Mouse (Mus musculus): Measurements from ENCODE around the gene Knstrn. TPM values are rescaled to one million over a fixed set of nuclear protein-coding genes. Genes with fewer than 3 reads are reported as not detected.

Knstrn gene
- total RNA-seq, 2 experiments from 2014 or later, result 1.2 to 1.6 TPM

DNA sequence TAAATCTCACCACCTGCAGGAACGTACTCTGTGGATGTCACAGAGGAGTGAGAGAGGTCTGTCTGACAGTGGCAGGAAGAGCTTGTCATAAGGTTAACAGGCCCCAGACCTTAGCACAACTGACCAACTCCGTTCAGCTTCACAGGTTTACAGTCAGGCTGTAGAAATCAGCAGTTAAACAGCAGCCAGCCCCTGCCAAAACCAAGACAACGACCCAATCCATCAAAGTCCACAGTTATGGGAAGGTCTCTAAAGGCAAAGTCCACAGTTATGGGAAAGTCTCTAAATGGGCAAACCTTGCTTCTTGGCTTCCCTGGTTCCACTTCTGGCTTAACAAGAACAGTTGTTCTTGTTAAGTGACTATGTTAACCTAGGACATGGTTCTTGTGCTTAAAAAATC lies 30.6 kb downstream of the Knstrn start:
- DNase-seq (ENCODE audit: low spot score in 2 of 2), result no peak
- intact Hi-C loops (cut with DNase I), result no loop called here

DNA sequence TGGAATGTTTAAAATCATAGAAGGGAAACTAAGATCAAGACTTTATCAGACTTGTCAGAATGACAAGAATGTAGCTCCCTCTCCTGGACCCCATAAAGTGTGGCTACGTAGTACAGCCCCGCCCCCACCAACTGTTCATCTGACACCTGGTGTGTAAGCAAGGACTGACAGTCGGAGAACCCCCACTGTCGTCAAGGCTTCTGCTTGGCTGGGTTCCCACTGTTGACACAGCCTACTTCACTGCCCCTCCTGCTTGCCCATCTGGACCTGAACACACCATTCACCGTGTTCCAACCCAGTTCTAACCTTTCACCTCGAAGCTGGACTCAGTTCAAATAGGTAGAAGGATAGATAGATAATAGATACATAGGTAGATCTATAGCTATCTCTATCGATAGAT lies 32.4 kb downstream of the Knstrn start:
- intact Hi-C loops (cut with DNase I), result no loop called here
- no peak for DNase-seq (ENCODE audit: low spot score in 2 of 2)

- intact Hi-C loops (cut with DNase I), result no loop called here
- DNase-seq (ENCODE audit: low spot score in 2 of 2), result no peak
Observed at GRCm38 (mm10) chr2:118851756-118852155, 38.0 kb downstream of the Knstrn start.

DNA sequence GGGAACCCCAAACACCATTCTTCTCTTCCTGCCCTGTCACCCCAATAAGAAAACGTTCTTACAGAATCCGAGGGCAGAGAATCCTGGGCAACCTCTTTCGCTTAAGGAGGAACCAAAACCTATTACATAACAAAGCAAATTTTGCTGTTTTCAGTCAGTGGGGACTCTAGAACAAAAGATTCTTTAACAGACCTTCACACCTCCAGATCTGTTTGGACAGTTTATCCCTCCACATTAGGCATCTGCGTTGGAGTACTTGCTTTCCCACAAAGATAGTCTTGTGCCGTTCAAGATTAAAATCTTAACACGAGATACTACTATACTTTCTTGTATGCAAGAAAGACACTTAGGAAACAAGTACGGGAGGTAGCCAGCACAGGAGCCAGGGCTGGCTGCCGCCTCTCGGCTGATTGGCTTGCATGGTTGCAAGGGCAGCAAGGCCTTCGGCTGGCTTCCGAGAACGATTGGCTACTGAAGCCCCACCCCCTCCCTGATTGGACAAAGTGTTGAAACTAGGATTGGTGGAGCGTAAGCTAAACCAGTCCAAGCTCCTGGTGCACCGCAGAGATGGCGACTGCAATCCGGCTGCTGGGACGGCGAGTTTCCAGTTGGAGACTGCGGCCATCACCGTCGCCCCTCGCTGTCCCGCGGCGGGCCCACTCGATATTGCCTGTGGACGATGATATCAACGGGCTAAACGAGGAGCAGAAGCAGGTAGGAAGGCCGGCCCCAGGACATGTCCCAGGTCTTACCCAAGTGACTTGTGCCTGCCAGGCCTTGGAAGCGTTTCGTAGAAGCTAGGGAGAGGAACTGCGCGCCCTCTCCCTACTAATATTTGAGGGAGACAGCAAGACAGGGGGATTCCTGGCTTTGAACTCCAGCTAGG lies 47.9 kb downstream of the Knstrn start, which contains the start of gene Ivd:
Ivd (plus strand) TSS at position 501 of the 886 bp plus-strand sequence.
- intact Hi-C loops (cut with DNase I), result loop anchor here (5.0 kb wide), 2 partner anchors 49 to 94 kb away; partner anchors contain the start of gene Knstrn
- DNase-seq (ENCODE audit: low spot score in 2 of 2), result peak; percentile 88 to 89

GRCm38 (mm10) chr2:118862340-118862675 lies 48.5 kb downstream of the Knstrn start:
- DNase-seq (ENCODE audit: low spot score in 2 of 2), result no peak
- intact Hi-C loops (cut with DNase I), result loop anchor here (5.0 kb wide), 2 partner anchors 50 to 95 kb away; partner anchors contain the start of gene Knstrn

GRCm38 (mm10) chr2:118870601-118871000 lies 56.8 kb downstream of the Knstrn start:
- intact Hi-C loops (cut with DNase I), result loop anchor here (10.0 kb wide), 1 partner anchor 386 kb away; no protein-coding TSS in a partner anchor
- DNase-seq (ENCODE audit: low spot score in 2 of 2), result no peak

DNA sequence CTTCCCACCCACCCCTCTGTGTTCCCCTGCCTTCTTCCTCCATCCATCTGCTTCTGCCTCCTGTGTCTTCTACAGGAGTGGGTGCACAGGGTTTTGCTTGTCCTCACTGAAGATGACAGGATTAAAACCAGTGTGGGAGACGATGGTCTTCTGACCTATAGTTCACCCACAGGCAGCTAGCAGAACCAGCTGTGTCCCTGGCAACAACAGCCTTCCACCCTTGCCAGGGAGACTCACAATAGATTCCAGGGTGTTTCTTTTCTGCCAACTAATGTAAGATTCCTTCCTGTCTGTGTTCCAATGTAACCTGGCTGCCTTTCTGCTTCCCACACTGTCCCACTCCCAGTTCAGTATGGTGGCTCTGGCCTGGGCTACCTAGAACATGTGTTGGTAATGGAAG lies 57.2 kb downstream of the Knstrn start:
- DNase-seq (ENCODE audit: low spot score in 2 of 2), result no peak
- intact Hi-C loops (cut with DNase I), result loop anchor here (10.0 kb wide), 1 partner anchor 386 kb away; no protein-coding TSS in a partner anchor

DNA sequence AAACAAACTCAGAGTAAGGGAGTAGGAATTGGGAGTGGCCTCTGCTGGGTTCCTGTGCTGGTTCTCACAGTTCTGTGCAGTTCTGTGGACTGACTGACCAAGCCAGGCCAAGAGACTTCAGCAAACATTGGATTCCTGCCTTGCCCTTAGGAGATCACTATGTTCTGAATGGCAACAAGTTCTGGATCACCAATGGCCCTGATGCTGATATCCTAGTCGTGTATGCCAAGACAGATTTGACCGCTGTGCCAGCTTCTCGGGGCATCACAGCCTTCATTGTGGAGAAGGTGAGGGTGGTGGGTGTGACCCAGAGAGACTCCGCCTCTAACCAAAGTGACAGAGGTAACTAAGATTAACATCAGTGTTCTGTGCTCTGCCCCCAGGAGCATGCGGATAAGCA lies 59.2 kb downstream of the Knstrn start:
- intact Hi-C loops (cut with DNase I), result loop anchor here (10.0 kb wide), 1 partner anchor 388 kb away; no protein-coding TSS in a partner anchor
- DNase-seq (ENCODE audit: low spot score in 2 of 2), result no peak

GRCm38 (mm10) chr2:118873890-118874430 lies 60.2 kb downstream of the Knstrn start:
- no peak for DNase-seq (ENCODE audit: low spot score in 2 of 2)
- intact Hi-C loops (cut with DNase I), result loop anchor here (10.0 kb wide), 1 partner anchor 389 kb away; no protein-coding TSS in a partner anchor

- intact Hi-C loops (cut with DNase I), result loop anchor here (10.0 kb wide), 1 partner anchor 391 kb away; no protein-coding TSS in a partner anchor
- DNase-seq (ENCODE audit: low spot score in 2 of 2), result no peak
Observed at GRCm38 (mm10) chr2:118875316-118875715, 61.5 kb downstream of the Knstrn start.

- intact Hi-C loops (cut with DNase I), result loop anchor here (10.0 kb wide), 1 partner anchor 392 kb away; no protein-coding TSS in a partner anchor
- DNase-seq (ENCODE audit: low spot score in 2 of 2), result no peak
Observed at GRCm38 (mm10) chr2:118876453-118876852, 62.6 kb downstream of the Knstrn start.

- intact Hi-C loops (cut with DNase I), result loop anchor here (5.0 to 10.0 kb wide), 2 partner anchors 119 to 616 kb away; partner anchors contain the start of gene Ccdc9b
- no peak for DNase-seq (ENCODE audit: low spot score in 2 of 2)
Observed at GRCm38 (mm10) chr2:118881019-118881418, 67.2 kb downstream of the Knstrn start.

DNA sequence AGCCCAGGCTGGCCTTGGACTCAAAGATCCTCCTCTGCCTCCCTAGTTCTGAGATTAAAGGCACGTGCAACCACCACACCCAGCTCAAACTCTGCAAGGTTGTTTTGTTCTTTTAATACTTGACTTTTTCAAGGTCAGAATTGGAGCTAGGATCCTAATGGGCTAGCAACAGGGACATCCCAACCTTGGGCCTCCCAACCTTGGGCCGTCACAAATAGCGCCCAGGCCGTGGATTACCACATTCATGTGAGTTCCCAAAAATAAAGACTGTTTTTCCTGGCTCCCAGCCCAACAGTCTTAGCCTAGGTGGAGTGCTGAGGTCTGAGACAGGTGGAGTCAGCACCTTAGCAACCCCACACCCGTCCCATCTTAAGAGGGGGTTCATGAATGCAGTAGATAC lies 68.2 kb downstream of the Knstrn start:
- intact Hi-C loops (cut with DNase I), result loop anchor here (2.0 to 10.0 kb wide), 4 partner anchors 120 to 617 kb away; partner anchors contain the start of gene Ccdc9b
- DNase-seq (ENCODE audit: low spot score in 2 of 2), result no peak

GRCm38 (mm10) chr2:118882840-118883679 lies 69.3 kb downstream of the Knstrn start:
- peak; percentile 87 for DNase-seq (ENCODE audit: low spot score in 2 of 2)
- intact Hi-C loops (cut with DNase I), result loop anchor here (1.0 to 10.0 kb wide), 5 partner anchors 121 to 618 kb away; partner anchors contain the start of genes Ccdc9b and Inafm2

DNA sequence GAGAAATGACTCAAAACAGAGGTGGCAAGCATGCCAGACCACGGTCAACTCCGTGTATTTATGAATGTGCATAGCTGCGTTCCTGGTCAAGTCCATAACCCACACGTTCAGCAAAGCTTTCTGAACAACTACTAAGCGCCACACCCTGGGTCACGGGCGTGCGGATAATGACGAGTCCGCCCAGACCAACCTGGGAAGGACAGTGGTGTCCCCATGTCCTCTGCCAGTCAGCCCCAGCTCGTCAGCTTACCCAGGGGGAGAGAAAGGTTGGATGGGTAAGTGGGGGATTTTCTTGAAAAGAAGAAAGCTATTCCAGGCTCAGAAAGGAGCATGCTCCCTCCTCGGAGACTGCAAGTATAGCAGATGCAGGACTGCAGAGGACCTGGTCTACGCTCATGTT lies 73.6 kb downstream of the Knstrn start:
- intact Hi-C loops (cut with DNase I), result loop anchor here (10.0 kb wide), 1 partner anchor 623 kb away; no protein-coding TSS in a partner anchor
- no peak for DNase-seq (ENCODE audit: low spot score in 2 of 2)

DNA sequence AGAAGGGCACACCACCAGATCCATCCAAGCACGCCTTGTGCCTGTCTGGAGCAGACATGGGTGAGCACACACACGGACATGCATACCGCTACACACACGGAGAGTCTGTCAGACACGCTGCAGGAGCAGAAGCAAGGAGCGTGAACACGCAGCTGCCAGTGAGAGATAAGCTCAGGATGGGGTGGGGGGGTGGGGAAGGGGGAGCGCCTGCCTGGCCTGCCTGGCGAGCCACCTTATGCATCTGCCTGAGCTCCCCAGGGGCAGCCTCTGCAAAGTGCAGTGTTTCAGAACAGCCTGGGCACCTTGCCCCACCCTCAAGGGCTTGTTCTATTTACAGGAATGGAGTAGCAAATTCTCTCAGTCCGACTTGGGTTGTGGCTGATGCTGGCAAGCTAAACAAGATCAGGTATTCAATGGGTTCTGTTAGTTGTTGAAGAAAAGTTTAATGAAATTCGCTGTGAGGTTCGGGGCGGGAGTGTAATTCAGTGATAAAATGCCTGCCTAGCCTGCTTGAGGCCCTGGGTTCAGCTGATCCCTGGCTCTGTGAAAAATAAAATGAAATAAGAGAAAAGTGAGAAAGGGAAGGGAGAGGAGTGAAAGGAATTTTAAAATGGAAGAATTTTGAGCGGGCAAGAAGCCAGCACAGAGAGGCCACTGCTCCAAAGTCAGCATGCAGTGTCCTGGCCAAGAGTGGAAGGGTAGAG lies 74.2 kb downstream of the Knstrn start:
- intact Hi-C loops (cut with DNase I), result loop anchor here (10.0 kb wide), 1 partner anchor 623 kb away; no protein-coding TSS in a partner anchor
- no peak for DNase-seq (ENCODE audit: low spot score in 2 of 2)

DNA sequence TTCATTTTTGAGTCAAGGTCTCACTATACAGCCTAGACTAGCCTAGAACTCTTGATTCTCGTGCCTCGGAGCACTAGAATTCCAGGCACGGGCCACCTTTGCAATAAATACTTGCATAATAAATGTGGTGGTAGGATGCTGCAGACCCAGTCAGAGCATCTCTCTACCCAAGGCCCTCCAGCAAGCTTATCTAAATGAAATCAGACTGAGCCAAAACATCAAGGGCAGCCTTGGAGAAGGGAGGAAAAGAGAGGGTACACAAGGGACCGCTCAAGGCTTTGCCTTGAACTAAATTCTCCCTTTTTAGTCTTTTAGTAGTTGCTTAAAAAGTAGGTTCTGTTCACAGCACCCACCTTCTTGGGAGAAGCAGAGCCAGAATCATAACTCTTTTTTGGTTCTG lies 77.4 kb downstream of the Knstrn start:
- intact Hi-C loops (cut with DNase I), result no loop called here
- no peak for DNase-seq (ENCODE audit: low spot score in 2 of 2)

DNA sequence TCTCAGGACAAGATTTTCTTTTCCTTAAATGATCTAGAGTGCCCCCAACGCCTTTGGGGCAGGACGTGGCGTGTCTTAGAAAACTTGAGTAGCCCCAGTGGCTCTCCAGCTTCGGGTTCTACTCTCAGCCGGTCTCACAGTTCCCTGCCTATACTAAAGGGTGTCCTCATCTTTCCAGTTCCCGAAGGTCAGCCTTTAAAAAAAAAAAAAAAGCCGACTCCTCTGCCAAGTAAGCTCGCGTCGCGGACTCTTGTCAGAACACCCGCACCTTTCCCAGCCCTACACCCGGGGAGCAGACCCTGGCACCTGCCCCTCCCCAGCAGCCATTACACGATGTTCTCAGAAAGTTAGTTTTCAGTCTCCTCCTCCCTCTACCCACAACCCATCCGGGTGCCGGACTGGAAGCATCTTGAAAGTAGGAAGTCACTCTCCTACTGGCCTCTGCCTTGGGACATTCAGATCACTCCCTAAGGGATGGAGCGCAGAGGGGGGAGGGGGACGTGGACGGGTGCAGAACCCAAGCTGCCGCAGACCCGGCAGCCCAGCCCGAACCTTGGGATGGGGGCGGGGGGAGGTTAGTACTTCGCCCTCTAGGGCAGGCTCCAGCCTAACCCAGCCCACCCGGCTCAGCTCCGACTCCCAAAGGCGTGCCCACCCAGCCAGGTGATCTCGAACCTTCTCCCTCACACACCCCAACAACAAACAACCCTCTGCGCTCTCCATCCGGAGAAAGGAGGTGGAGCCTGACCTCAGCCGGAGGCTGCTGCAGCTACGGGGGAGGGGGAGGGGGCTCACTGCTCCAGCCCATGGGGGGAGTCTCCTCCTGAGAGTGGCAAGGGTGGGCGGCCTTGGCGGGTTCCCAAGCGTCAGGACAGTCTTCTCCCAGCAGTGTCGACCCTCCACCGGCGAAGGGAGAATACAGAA lies 82.4 kb downstream of the Knstrn start:
- intact Hi-C loops (cut with DNase I), result loop anchor here (5.0 kb wide), 1 partner anchor 149 kb away; the partner anchor contains the start of gene Inafm2
- DNase-seq (ENCODE audit: low spot score in 2 of 2), result no peak
